Mouse (Mus musculus) G1E (cell line): ENCODE data around the gene Olfr346. TPM values are rescaled to one million over a fixed set of nuclear protein-coding genes. Genes with fewer than 3 reads are reported as not detected.

ENCODE experiments used
- ATAC-seq: 2 replicates; pipeline ENCODE4 v1.8.0; 2016; ENCODE audit warnings: mild to moderate bottlenecking; ENCODE audit not compliant: insufficient number of reproducible peaks, poor library complexity, low FRiP score, severe bottlenecking; ENCODE audit errors: extremely low read depth
- DNase-seq: peaks from one replicate; pipeline ENCODE4 v3.0.0; 2012; ENCODE audit warnings: low spot score
- H3K27me3 ChIP-seq: 2 replicates; pipeline ENCODE4 v1.6.1; 2012; ENCODE audit warnings: mild to moderate bottlenecking, low read length, inconsistent platforms; ENCODE audit not compliant: insufficient read depth
- H3K36me3 ChIP-seq: replicated peaks from 2 replicates; pipeline ENCODE3; 2012; ENCODE audit warnings: mild to moderate bottlenecking, inconsistent platforms
- H3K4me1 ChIP-seq: 2 replicates; pipeline ENCODE4 v1.6.1; 2012; ENCODE audit warnings: low read depth, low read length, inconsistent platforms, mixed read lengths; ENCODE audit not compliant: insufficient read depth
- H3K4me3 ChIP-seq: 2 replicates; pipeline ENCODE4 v1.5.1; 2012; ENCODE audit warnings: low read depth, mild to moderate bottlenecking, inconsistent platforms, low read length, moderate library complexity, mixed read lengths
- H3K9me3 ChIP-seq: replicated peaks from 2 replicates; pipeline ENCODE4 v1.6.1; 2012; ENCODE audit warnings: inconsistent platforms
- CTCF ChIP-seq: IDR thresholded peaks from 2 replicates; pipeline ENCODE4 v1.5.1; 2012; ENCODE audit warnings: low read depth, low read length, inconsistent platforms, mixed read lengths
- GATA1 ChIP-seq: IDR thresholded peaks from 2 replicates; pipeline ENCODE4 v1.6.1; 2012; ENCODE audit warnings: borderline replicate concordance, low read length, inconsistent platforms, mixed read lengths
- GATA2 ChIP-seq: IDR thresholded peaks from 2 replicates; pipeline ENCODE4 v1.6.1; 2012; ENCODE audit warnings: low read depth, low read length, inconsistent platforms, borderline replicate concordance
- POLR2AphosphoS5 ChIP-seq: IDR thresholded peaks from 2 replicates; pipeline ENCODE4 v1.6.1; 2012; ENCODE audit warnings: low read depth, low read length, inconsistent platforms; ENCODE audit not compliant: insufficient replicate concordance
- TAL1 ChIP-seq: conservative IDR thresholded peaks from 2 replicates; pipeline ENCODE4 v1.6.1; 2012; ENCODE audit warnings: low read depth, low read length, inconsistent platforms, mixed read lengths
- polyA plus RNA-seq: library from polyadenylated mRNA; stranded (reverse); fragments of >175 nt; gene quantifications from 2 replicates; pipeline ENCODE4 v1.2.3, GENCODE M21; 2012
- total RNA-seq, 2 experiments: library from RNA; stranded (forward) in 1 of 2; stranded (reverse) in 1 of 2; fragments of 200-1000 nt in 1 of 2; fragments of >200 nt in 1 of 2; fragmentation: Nextera tagmentation in 1 of 2; gene quantifications; 2 replicates each; pipeline ENCODE4 v1.2.3; 2014 to 2017

Olfr346 gene
- total RNA-seq (2014; fragmentation: Nextera tagmentation): not detected in 2 replicates
- under 0.01 TPM in 1 of 2 replicates, not detected in the other for total RNA-seq (2017)
- not detected in 2 replicates for polyA plus RNA-seq

DNA sequence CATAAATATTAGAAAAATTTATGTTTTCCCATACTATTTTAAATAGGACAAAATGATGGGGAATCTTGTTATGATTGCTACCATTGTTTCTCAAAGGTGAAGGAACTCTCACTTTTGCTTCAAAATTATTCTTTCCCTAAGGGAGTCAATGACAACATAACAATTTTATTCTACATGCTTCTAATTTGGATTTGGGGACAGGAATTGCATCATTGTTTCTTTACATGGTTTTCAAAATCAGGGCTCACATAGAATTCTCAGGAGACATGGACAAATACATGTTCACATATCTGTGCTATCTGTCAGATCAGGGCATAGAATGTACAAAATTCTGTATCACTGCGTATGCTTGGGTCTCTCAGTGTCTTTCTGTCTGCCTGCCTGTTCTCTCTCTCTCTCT is at the start of gene Olfr346:
TSS of gene Olfr346 (plus strand) at position 301 of the 400 bp plus-strand sequence.
- Histone ChIP-seq H3K27me3 (no peaks in the 10 kb centered on the region), H3K4me3 (no peak within 1 kb of the TSS), H3K9me3 (no peaks in the 10 kb centered on the region), H3K4me1 (no peaks in the 10 kb centered on the region), H3K36me3 (no peaks in the 10 kb centered on the region)
- DNase-seq (no peak), ATAC-seq (no peak)
- no peak for TF ChIP-seq POLR2AphosphoS5
- no peak for TF ChIP-seq TAL1
- no peak for TF ChIP-seq GATA2
- TF ChIP-seq CTCF: no peak
- no peak for TF ChIP-seq GATA1

DNA sequence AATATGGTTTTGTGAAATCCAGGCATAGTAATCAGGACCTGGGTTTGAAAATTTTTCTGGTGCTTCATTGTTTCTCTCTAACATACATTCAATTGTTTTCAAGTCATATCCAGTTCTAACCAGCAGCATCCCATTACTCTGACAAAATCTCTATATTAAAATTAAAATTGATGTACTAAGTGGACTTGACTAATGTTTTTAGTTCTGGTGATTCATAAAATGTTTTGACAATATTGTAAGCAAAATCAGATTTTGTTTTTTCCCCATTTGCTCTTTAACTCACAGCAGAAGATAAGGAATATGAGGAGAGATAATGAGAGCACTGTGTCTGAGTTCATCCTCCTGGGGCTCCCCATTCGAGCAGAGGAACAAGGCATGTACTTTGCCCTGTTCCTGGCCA is 45.8 kb upstream of the Olfr346 start, which contains the start of gene Olfr345:
TSS of gene Olfr345 (plus strand) at position 301 of the 400 bp plus-strand sequence.
- Histone ChIP-seq H3K4me1 (no peaks in the 10 kb centered on the region), H3K27me3 (no peaks in the 10 kb centered on the region), H3K36me3 (no peaks in the 10 kb centered on the region), H3K9me3 (no peaks in the 10 kb centered on the region), H3K4me3 (no peak within 1 kb of the TSS)
- no peak for ATAC-seq
- TF ChIP-seq CTCF (no peak), POLR2AphosphoS5 (no peak), GATA2 (no peak), GATA1 (no peak)
- DNase-seq: no peak

DNA sequence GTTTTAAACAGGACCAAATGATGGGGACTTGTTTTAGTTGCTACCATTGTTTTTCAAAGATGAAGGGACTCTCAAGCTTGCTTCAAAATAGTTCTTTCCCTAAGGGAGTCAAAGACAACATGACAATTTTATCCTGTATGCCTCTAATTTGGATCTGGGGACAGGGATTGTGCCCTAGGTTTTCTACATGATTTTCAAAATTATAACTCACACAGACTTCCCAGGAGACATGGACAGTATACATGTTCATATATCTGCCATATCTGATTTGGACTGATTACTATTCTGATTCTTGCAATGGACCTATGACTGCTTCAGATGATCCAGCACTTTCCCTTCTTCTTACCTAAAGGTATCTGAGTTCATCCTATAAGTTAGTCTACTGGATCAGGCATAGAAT is 46.0 kb downstream of the Olfr346 start, which contains the start of gene Olfr347:
TSS of gene Olfr347 (plus strand) at position 301 of the 400 bp plus-strand sequence.
- ATAC-seq (no peak), DNase-seq (no peak)
- Histone ChIP-seq H3K9me3 (no peaks in the 10 kb centered on the region), H3K4me3 (no peak within 1 kb of the TSS), H3K4me1 (no peaks in the 10 kb centered on the region), H3K27me3 (no peaks in the 10 kb centered on the region), H3K36me3 (no peaks in the 10 kb centered on the region)
- TF ChIP-seq GATA1: no peak
- TF ChIP-seq GATA2: no peak
- no peak for TF ChIP-seq POLR2AphosphoS5
- TF ChIP-seq CTCF: no peak
- TF ChIP-seq TAL1: no peak

GRCm38 (mm10) chr2:36736226-36736625 is 50.6 kb downstream of the Olfr346 start:
- H3K9me3 ChIP-seq: no peaks in the 10 kb centered on the region
- ATAC-seq (no peak), DNase-seq (no peak)
- TF ChIP-seq GATA2 (no peak), POLR2AphosphoS5 (no peak), TAL1 (no peak), CTCF (no peak), GATA1 (no peak)
- H3K36me3 ChIP-seq: no peaks in the 10 kb centered on the region
- H3K27me3 ChIP-seq: no peaks in the 10 kb centered on the region
- H3K4me1 ChIP-seq: no peaks in the 10 kb centered on the region
- H3K4me3 ChIP-seq: no peak overlapping the region

Other genes with a start within 250 kb of the Olfr346 start
- not detected in 2 replicates for gene Olfr340, start 233.2 kb upstream of the Olfr346 start, total RNA-seq (2014; fragmentation: Nextera tagmentation)
- gene Olfr340, start 233.2 kb upstream of the Olfr346 start, total RNA-seq (2017): not detected in 2 replicates
- gene Olfr340, start 233.2 kb upstream of the Olfr346 start, polyA plus RNA-seq: not detected in 2 replicates
- gene Olfr341, start 203.3 kb upstream of the Olfr346 start, total RNA-seq (2014; fragmentation: Nextera tagmentation): not detected in 2 replicates
- 0.05 and 0.06 TPM in 2 replicates for gene Olfr341, start 203.3 kb upstream of the Olfr346 start, total RNA-seq (2017)
- not detected in 2 replicates for gene Olfr341, start 203.3 kb upstream of the Olfr346 start, polyA plus RNA-seq
- gene Olfr342, start 160.8 kb upstream of the Olfr346 start, total RNA-seq (2014; fragmentation: Nextera tagmentation): not detected in 2 replicates
- gene Olfr342, start 160.8 kb upstream of the Olfr346 start, total RNA-seq (2017): 0.06 and 0.11 TPM in 2 replicates
- gene Olfr342, start 160.8 kb upstream of the Olfr346 start, polyA plus RNA-seq: not detected in 2 replicates
- gene Olfr344, start 119.1 kb upstream of the Olfr346 start, total RNA-seq (2014; fragmentation: Nextera tagmentation): not detected in 2 replicates
- 0.06 and 0.38 TPM in 2 replicates for gene Olfr344, start 119.1 kb upstream of the Olfr346 start, total RNA-seq (2017)
- gene Olfr344, start 119.1 kb upstream of the Olfr346 start, polyA plus RNA-seq: not detected in 2 replicates
- not detected in 2 replicates for gene Olfr345, start 45.7 kb upstream of the Olfr346 start, total RNA-seq (2014; fragmentation: Nextera tagmentation)
- gene Olfr345, start 45.7 kb upstream of the Olfr346 start, total RNA-seq (2017): 0.22 TPM in 1 of 2 replicates, not detected in the other
- gene Olfr345, start 45.7 kb upstream of the Olfr346 start, polyA plus RNA-seq: not detected in 2 replicates
- not detected in 2 replicates for gene Olfr347, start 46.1 kb downstream of the Olfr346 start, total RNA-seq (2014; fragmentation: Nextera tagmentation)
- gene Olfr347, start 46.1 kb downstream of the Olfr346 start, total RNA-seq (2017): 0.33 TPM in 1 of 2 replicates, not detected in the other
- gene Olfr347, start 46.1 kb downstream of the Olfr346 start, polyA plus RNA-seq: not detected in 2 replicates
- gene Olfr348, start 98.5 kb downstream of the Olfr346 start, total RNA-seq (2014; fragmentation: Nextera tagmentation): not detected in 2 replicates
- gene Olfr348, start 98.5 kb downstream of the Olfr346 start, total RNA-seq (2017): 0.06 and 0.11 TPM in 2 replicates
- gene Olfr348, start 98.5 kb downstream of the Olfr346 start, polyA plus RNA-seq: not detected in 2 replicates
- not detected in 2 replicates for gene Olfr50, start 104.8 kb downstream of the Olfr346 start, total RNA-seq (2014; fragmentation: Nextera tagmentation)
- gene Olfr50, start 104.8 kb downstream of the Olfr346 start, total RNA-seq (2017): 0.05 and 0.06 TPM in 2 replicates
- gene Olfr50, start 104.8 kb downstream of the Olfr346 start, polyA plus RNA-seq: not detected in 2 replicates
- gene Olfr3, start 131.2 kb downstream of the Olfr346 start, total RNA-seq (2014; fragmentation: Nextera tagmentation): not detected in 2 replicates
- 0.11 and 0.12 TPM in 2 replicates for gene Olfr3, start 131.2 kb downstream of the Olfr346 start, total RNA-seq (2017)
- not detected in 2 replicates for gene Olfr3, start 131.2 kb downstream of the Olfr346 start, polyA plus RNA-seq
- not detected in 2 replicates for gene Olfr350, start 160.5 kb downstream of the Olfr346 start, total RNA-seq (2014; fragmentation: Nextera tagmentation)
- gene Olfr350, start 160.5 kb downstream of the Olfr346 start, total RNA-seq (2017): 0.22 and 0.23 TPM in 2 replicates
- not detected in 2 replicates for gene Olfr350, start 160.5 kb downstream of the Olfr346 start, polyA plus RNA-seq
- not detected in 2 replicates for gene Olfr351, start 176.9 kb downstream of the Olfr346 start, total RNA-seq (2014; fragmentation: Nextera tagmentation)
- 0.16 and 0.41 TPM in 2 replicates for gene Olfr351, start 176.9 kb downstream of the Olfr346 start, total RNA-seq (2017)
- gene Olfr351, start 176.9 kb downstream of the Olfr346 start, polyA plus RNA-seq: not detected in 2 replicates
- not detected in 2 replicates for gene Olfr352, start 182.7 kb downstream of the Olfr346 start, total RNA-seq (2014; fragmentation: Nextera tagmentation)
- 0.05 TPM in 1 of 2 replicates, not detected in the other for gene Olfr352, start 182.7 kb downstream of the Olfr346 start, total RNA-seq (2017)
- not detected in 2 replicates for gene Olfr352, start 182.7 kb downstream of the Olfr346 start, polyA plus RNA-seq
- not detected in 2 replicates for gene Olfr353, start 207.1 kb downstream of the Olfr346 start, total RNA-seq (2014; fragmentation: Nextera tagmentation)
- 0.05 and 0.12 TPM in 2 replicates for gene Olfr353, start 207.1 kb downstream of the Olfr346 start, total RNA-seq (2017)
- not detected in 2 replicates for gene Olfr353, start 207.1 kb downstream of the Olfr346 start, polyA plus RNA-seq
- gene Olfr354, start 219.9 kb downstream of the Olfr346 start, total RNA-seq (2014; fragmentation: Nextera tagmentation): not detected in 2 replicates
- 0.16 and 0.17 TPM in 2 replicates for gene Olfr354, start 219.9 kb downstream of the Olfr346 start, total RNA-seq (2017)
- gene Olfr354, start 219.9 kb downstream of the Olfr346 start, polyA plus RNA-seq: not detected in 2 replicates
- not detected in 2 replicates for gene Olfr355, start 243.1 kb downstream of the Olfr346 start, total RNA-seq (2014; fragmentation: Nextera tagmentation)
- 0.06 and 0.11 TPM in 2 replicates for gene Olfr355, start 243.1 kb downstream of the Olfr346 start, total RNA-seq (2017)
- not detected in 2 replicates for gene Olfr355, start 243.1 kb downstream of the Olfr346 start, polyA plus RNA-seq